Mouse (Mus musculus): Measurements from ENCODE around the gene Tmem106c. TPM values are rescaled to one million over a fixed set of nuclear protein-coding genes. Genes with fewer than 3 reads are reported as not detected.

The Tmem106c gene
- polyA plus RNA-seq, 1 experiment from 2014 or later: 51.7 TPM

GRCm38 (mm10) chr15:97990721-97991120, 26.7 kb downstream of the Tmem106c start:
- Histone ChIP-seq H3K4me1 (peaks cover 55% of the 10 kb centered on the region), H3K27me3 (0 out of 2 replicates have a peak, but pooled peaks cover under 1% of the 10 kb centered on the region), H3K36me3 (no peaks in the 10 kb centered on the region), H3K4me2 (peak overlapping the region; percentile 46; the same call in 1 of the 2 replicates), H3K9ac (no peak overlapping the region), H3K9me3 (replicated peaks) (no peaks in the 10 kb centered on the region), H3K4me3 (replicated peaks) (no peak overlapping the region), H3K27ac (peak overlapping the region; percentile 89)
- 18% methylated on average over 4 of the region's 4 CpGs for WGBS
- ATAC-seq (replicated peaks; ENCODE audit: low FRiP score): no peak

DNA sequence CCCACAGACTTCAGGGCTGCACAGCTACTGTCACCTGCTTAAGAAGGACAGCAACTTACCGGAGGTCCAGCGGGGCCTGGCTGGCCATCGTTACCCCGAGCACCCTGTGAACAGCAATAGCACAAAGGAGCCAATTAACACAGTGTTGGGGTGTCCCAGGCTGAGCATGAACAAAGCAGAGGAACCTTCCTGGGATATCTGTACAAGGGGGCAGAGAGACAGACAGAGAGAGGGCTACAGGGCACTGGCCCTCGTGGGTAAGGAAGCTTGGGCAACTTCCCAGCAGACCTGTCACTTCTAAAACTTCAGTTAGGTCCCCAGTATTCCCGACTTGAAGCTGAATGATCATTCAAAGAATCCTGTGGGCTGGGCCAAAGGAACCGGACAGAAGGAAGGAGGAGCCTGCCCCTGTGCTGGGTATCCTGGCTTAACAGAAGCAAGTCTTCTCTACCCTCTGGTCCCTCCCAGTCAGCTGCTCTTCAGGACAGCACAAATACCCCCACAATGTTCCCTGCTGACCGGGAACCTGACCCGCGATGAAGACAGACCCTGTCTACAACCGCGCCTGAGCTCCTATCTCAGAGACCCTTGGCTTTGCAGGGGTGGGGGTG, 27.4 kb downstream of the Tmem106c start:
- Histone ChIP-seq H3K4me3 (replicated peaks) (no peak overlapping the region), H3K9ac (no peak overlapping the region), H3K36me3 (no peaks in the 10 kb centered on the region), H3K4me2 (0 out of 2 replicates have a peak overlapping the region, but pooled peaks have one; percentile 46), H3K9me3 (replicated peaks) (no peaks in the 10 kb centered on the region), H3K4me1 (peaks cover 56% of the 10 kb centered on the region), H3K27ac (peak overlapping the region; percentile 89), H3K27me3 (0 out of 2 replicates have a peak, but pooled peaks cover 4% of the 10 kb centered on the region)
- 28% methylated on average over 12 of the region's 12 CpGs for WGBS
- no peak for ATAC-seq (replicated peaks; ENCODE audit: low FRiP score)

DNA sequence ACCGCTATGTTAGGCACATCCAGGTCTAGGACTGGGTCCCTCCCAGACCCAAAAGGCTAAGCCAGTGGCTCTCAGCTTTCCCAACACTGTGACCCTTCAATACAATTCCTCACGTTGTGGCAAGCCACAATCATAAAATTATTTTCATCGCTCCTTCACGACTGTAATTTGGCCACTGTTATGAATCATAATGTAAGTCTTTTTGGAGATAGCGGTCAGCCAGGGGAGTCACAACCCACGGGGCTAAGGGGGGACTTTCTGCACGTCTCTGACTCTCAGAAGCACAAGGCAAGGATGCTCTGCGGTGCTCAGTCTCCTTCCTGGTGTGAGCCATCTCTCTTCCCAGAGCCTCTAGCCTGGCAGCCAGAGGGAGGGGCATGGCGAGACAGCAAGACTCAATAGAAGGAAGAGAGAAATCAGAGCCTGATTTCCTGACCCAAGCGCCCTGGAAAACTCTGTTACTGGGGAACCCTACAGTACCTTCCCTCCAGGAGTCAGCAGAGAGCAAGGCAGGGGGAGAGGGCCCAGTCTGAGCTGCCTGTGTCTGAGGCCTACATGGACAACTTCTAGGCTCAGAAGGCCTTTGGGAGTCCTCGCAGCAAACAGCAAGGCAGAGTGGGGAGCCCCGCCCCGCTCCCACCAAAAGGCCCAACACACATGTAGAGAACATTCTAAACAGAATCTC, 28.2 kb downstream of the Tmem106c start:
- Histone ChIP-seq H3K9me3 (replicated peaks) (no peaks in the 10 kb centered on the region), H3K4me2 (peak overlapping the region; percentile 58), H3K36me3 (no peaks in the 10 kb centered on the region), H3K4me1 (peaks cover 58% of the 10 kb centered on the region), H3K27ac (peak overlapping the region; percentile 88), H3K27me3 (peaks cover 8% of the 10 kb centered on the region; the same call in 1 of the 2 replicates), H3K4me3 (replicated peaks) (no peak overlapping the region), H3K9ac (peak overlapping the region; percentile 36)
- 51% methylated on average over 13 of the region's 13 CpGs for WGBS
- ATAC-seq (replicated peaks; ENCODE audit: low FRiP score): no peak

GRCm38 (mm10) chr15:97992712-97993286, 28.8 kb downstream of the Tmem106c start:
- H3K36me3 ChIP-seq: peaks cover under 1% of the 10 kb centered on the region; the same call in 1 of the 2 replicates
- peaks cover 58% of the 10 kb centered on the region for H3K4me1 ChIP-seq
- H3K9ac ChIP-seq: peak overlapping the region; percentile 36
- peak overlapping the region; percentile 58 for H3K4me2 ChIP-seq
- no peaks in the 10 kb centered on the region for H3K9me3 ChIP-seq (replicated peaks)
- peak overlapping the region; percentile 88 for H3K27ac ChIP-seq
- peaks cover 15% of the 10 kb centered on the region for H3K27me3 ChIP-seq
- peak; percentile 92 for ATAC-seq (replicated peaks; ENCODE audit: low FRiP score)
- peak overlapping the region; percentile 33 for H3K4me3 ChIP-seq (replicated peaks)
- WGBS: 7% methylated on average over 18 of the region's 18 CpGs

DNA sequence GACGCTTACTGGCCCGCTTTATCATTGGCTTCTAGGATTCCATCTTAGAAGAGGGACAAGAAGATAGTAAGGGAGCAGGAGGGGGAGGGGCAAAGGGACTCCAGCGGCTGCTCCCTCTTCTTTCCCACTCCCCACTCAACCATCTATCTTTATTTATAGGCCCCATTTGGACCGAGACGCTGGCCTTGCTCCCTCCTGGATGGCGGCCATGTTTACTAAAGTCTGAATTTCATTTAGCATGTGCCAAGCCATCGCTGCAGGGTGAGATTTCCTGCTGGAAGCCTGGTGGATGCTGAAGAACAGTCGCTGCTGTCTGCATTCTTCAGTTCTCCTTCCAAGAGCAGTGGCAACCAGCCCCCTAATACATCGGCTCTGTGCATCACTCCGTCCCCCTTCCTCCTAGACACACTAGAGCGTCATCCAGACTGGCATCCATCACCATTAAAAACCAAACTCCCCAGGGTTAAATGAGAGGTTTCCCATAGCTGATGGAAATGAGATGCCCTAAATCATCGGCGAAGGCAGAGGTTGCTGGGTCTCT, 32.8 kb downstream of the Tmem106c start:
- Histone ChIP-seq H3K4me2 (no peak overlapping the region), H3K9me3 (replicated peaks) (no peaks in the 10 kb centered on the region), H3K9ac (no peak overlapping the region), H3K27me3 (peaks cover 54% of the 10 kb centered on the region), H3K27ac (no peak overlapping the region), H3K36me3 (peaks cover 3% of the 10 kb centered on the region; the same call in 1 of the 2 replicates), H3K4me3 (replicated peaks) (no peak overlapping the region), H3K4me1 (peaks cover 42% of the 10 kb centered on the region)
- ATAC-seq (replicated peaks; ENCODE audit: low FRiP score): no peak
- 61% methylated on average over 13 of the region's 13 CpGs for WGBS

GRCm38 (mm10) chr15:97999546-97999945, 35.5 kb downstream of the Tmem106c start:
- H3K4me1 ChIP-seq: peaks cover 47% of the 10 kb centered on the region
- H3K27me3 ChIP-seq: peaks cover 82% of the 10 kb centered on the region
- H3K27ac ChIP-seq: no peak overlapping the region
- H3K9me3 ChIP-seq (replicated peaks): no peaks in the 10 kb centered on the region
- no peak overlapping the region for H3K4me3 ChIP-seq (replicated peaks)
- no peak overlapping the region for H3K9ac ChIP-seq
- ATAC-seq (replicated peaks; ENCODE audit: low FRiP score): no peak
- H3K4me2 ChIP-seq: 0 out of 2 replicates have a peak overlapping the region, but pooled peaks have one; percentile 5
- H3K36me3 ChIP-seq: peaks cover 3% of the 10 kb centered on the region; the same call in 1 of the 2 replicates
- 21% methylated on average over 13 of the region's 13 CpGs for WGBS

DNA sequence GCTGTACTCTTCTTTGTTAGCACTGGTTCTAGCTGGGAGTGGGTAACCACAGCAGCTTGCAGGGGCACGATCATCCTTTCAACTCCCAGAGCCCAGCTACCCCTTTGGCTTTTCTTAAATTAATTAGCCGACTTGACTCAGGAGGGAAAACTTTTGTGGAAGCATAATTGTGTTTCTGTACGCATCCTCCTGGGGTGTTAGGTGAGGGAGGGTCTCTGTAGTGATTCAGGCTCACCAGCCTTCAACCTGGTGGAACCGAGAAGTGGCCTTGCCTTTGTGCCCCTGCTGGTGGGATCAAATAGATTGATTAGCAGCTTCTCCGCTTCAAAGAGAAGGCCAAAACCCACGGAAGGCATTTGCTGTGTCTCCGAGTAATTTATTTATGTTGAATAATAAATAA, 36.0 kb downstream of the Tmem106c start:
- peaks cover 52% of the 10 kb centered on the region for H3K4me1 ChIP-seq
- H3K36me3 ChIP-seq: peaks cover 3% of the 10 kb centered on the region; the same call in 1 of the 2 replicates
- no peaks in the 10 kb centered on the region for H3K9me3 ChIP-seq (replicated peaks)
- H3K9ac ChIP-seq: no peak overlapping the region
- no peak overlapping the region for H3K4me3 ChIP-seq (replicated peaks)
- no peak overlapping the region for H3K27ac ChIP-seq
- H3K27me3 ChIP-seq: peaks cover 86% of the 10 kb centered on the region
- 15% methylated on average over 7 of the region's 7 CpGs for WGBS
- 0 out of 2 replicates have a peak overlapping the region, but pooled peaks have one; percentile 5 for H3K4me2 ChIP-seq
- no peak for ATAC-seq (replicated peaks; ENCODE audit: low FRiP score)

DNA sequence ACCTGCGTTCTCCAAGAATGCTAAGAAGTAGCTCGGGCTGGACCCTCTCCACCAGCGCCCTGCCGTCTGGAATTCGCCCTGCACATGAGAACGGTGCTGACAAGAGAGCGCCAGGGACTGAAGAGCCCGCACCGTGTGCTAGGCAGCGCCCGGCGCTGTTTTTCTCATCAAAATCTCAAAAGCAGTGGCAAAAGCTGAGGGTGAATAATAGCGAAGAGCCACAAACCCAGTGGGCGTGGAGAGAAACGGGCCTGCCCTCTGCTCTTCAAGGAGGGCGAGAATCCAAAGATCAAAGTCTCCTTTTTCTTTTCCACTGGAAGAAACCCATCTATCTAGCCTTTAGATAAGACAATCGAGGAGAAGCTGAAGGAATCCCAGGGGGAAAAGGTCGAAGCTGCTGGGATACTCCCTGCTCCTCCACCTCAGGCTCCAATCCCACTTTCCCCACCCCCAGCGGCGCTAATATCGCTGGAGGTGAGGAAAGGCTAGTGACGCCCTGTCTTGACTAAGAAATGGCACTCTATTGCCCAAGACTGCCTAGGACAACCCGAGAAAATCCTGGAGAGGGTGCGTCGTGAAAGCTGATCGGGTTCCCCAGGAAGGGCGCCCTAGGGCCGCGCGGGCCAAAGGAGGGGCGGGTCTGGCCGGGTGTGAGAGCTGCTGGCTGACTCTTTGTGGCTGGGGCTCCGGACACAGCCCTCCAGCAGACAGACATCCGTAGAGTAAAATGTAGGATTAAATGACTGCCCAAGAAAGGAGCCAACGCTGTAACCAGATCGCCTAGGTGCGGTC, 37.5 kb downstream of the Tmem106c start:
- Histone ChIP-seq H3K4me2 (peak overlapping the region; percentile 79), H3K4me1 (peaks cover 57% of the 10 kb centered on the region), H3K36me3 (peaks cover 3% of the 10 kb centered on the region; the same call in 1 of the 2 replicates), H3K27ac (peak overlapping the region; percentile 11), H3K4me3 (replicated peaks) (peak overlapping the region; percentile 44), H3K9me3 (replicated peaks) (no peaks in the 10 kb centered on the region), H3K9ac (peak overlapping the region; percentile 1; the same call in 1 of the 2 replicates), H3K27me3 (peaks cover 98% of the 10 kb centered on the region)
- 2% methylated on average over 37 of the region's 37 CpGs for WGBS
- peak; percentile 31; the same call in 1 of the 2 replicates for ATAC-seq (replicated peaks; ENCODE audit: low FRiP score)

DNA sequence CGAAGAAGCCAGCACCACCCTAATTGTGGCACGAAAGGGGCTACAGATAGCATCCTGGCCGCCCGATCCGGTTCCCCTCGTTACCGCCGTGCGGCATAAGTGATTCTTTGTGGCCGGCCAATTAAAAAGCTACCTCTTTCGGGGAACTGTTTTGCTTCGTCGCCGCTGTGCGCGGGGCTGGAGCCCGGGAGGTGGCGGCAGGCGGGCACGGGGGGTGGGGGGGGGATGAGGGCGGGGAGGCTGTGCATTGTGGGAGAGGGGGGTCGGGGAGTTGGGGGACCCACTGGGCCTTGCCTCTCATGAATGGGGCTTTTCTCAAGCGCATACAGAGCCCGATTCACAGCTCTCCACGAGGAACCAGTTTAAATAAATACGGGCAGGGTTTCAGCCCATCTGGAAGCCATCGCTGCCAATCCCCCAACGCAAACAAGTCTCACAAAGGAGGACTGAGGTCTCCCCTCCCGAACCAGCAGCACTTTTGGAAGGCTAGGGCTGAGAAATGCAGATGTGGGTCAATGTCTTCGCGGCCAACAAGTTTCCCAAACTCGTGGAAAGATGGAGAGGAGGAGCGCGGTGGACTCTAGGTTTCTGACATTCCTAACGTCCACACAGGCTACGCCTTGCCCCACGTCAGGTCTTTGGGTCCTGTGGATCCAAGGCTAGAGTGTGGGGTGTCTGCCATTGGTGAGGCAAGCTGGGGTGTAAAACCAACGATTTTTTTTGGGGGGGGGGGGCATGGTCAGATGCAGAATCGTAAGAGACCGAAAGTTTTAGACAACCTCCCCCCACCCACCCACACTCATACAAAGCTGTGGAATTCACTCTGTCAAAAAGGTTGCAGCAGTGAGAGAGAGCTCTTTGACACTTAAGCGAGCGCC, 38.4 kb downstream of the Tmem106c start:
- Histone ChIP-seq H3K4me3 (replicated peaks) (peak overlapping the region; percentile 44), H3K36me3 (peaks cover 3% of the 10 kb centered on the region; the same call in 1 of the 2 replicates), H3K4me2 (peak overlapping the region; percentile 79), H3K4me1 (peaks cover 55% of the 10 kb centered on the region), H3K27ac (peak overlapping the region; percentile 11), H3K27me3 (peaks cover 100% of the 10 kb centered on the region), H3K9ac (peak overlapping the region; percentile 1; the same call in 1 of the 2 replicates), H3K9me3 (replicated peaks) (no peaks in the 10 kb centered on the region)
- ATAC-seq (replicated peaks; ENCODE audit: low FRiP score): 0 out of 2 replicates have a peak, but pooled peaks have one; percentile 3
- under 1% methylated on average over 42 of the region's 42 CpGs for WGBS

DNA sequence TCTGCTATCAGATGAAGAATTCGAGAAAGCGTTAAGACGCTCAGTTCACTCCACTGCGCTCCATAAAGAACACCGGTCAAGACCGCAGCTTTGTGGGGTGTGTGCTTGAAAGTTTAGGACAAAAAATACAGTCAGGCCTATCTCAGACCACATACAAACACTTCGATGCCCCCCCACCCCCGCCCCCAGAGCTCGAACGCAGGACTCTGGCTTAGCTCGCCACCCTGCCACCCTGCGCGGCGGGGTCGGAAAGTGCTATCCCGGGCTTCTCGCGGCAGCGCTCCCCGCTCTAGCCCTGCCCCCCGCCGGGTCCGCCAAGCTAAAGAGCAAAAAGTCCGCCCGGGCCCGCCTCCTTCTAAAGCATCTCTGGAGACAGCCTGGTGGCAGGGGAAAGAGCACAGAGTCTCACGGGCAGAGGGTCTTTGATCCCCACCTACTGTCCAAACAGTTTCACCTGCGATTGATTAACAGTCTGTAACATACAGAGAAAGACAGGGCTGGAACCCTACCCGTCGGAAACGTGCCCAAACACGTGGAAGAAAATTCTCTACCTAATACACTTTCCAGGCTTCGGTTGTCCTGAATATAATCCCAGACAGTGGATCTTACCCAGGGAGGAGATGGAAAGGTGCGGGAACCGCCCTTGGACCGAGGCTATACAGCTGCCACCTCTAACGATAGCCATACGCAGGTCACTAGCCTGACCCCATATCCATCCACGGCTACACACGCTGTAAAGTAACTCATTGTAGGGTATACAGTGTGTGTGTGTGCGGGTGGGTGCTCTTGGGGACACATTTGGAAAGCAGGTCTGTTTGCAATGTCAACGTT, 39.2 kb downstream of the Tmem106c start:
- Histone ChIP-seq H3K4me2 (peak overlapping the region; percentile 79), H3K4me1 (peaks cover 55% of the 10 kb centered on the region), H3K4me3 (replicated peaks) (peak overlapping the region; percentile 44), H3K27ac (0 out of 2 replicates have a peak overlapping the region, but pooled peaks have one; percentile 25), H3K9me3 (replicated peaks) (no peaks in the 10 kb centered on the region), H3K36me3 (no peaks in the 10 kb centered on the region), H3K27me3 (peaks cover 97% of the 10 kb centered on the region), H3K9ac (0 out of 2 replicates have a peak overlapping the region, but pooled peaks have one; percentile 5)
- under 1% methylated on average over 42 of the region's 42 CpGs for WGBS
- ATAC-seq (replicated peaks; ENCODE audit: low FRiP score): peak; percentile 13; the same call in 1 of the 2 replicates

All from kidney, embryonic 15.5 days (tissue).